Mouse (Mus musculus) small intestine, adult 2 months (tissue): ENCODE results near the gene Itsn2. TPM values are rescaled to one million over a fixed set of nuclear protein-coding genes. Genes with fewer than 3 reads are reported as not detected.

ENCODE experiments used
- H3K27ac ChIP-seq: fragments of 200-500 bp; 2 replicates; pipeline ENCODE4 v1.5.1; 2012; ENCODE audit warnings: low read depth, low read length, control low read depth, inconsistent platforms; ENCODE audit not compliant: insufficient read depth
- H3K27me3 ChIP-seq: fragments of 200-500 bp; 2 replicates; pipeline ENCODE4 v1.6.1; 2012; ENCODE audit warnings: mild to moderate bottlenecking, moderate library complexity, low read length, inconsistent platforms; ENCODE audit not compliant: control insufficient read depth, insufficient read depth
- H3K36me3 ChIP-seq: fragments of 200-500 bp; 2 replicates; pipeline ENCODE4 v1.6.1; 2012; ENCODE audit warnings: mild to moderate bottlenecking, low read length, control low read depth, inconsistent platforms; ENCODE audit not compliant: control insufficient read depth, insufficient read depth
- H3K4me1 ChIP-seq: fragments of 200-500 bp; 2 replicates; pipeline ENCODE4 v1.6.1; 2012; ENCODE audit warnings: low read length, inconsistent platforms, mixed read lengths; ENCODE audit not compliant: control insufficient read depth, insufficient read depth, insufficient read length
- H3K4me3 ChIP-seq: fragments of 200-500 bp; 2 replicates; pipeline ENCODE4 v1.5.1; 2012; ENCODE audit warnings: low read depth, mild to moderate bottlenecking, control low read depth, inconsistent platforms, low read length, moderate library complexity
- CTCF ChIP-seq: fragments of 200-500 bp; IDR thresholded peaks from 2 replicates; pipeline ENCODE4 v1.5.1; 2012; ENCODE audit warnings: low read depth, mild to moderate bottlenecking, control low read depth, inconsistent platforms, low read length, moderate library complexity, mixed read lengths; ENCODE audit not compliant: insufficient replicate concordance, insufficient read length; ENCODE audit errors: extremely low read depth
- POLR2A ChIP-seq: fragments of 200-500 bp; IDR thresholded peaks from 2 replicates; pipeline ENCODE4 v1.6.1; 2012; ENCODE audit warnings: low read depth, mild to moderate bottlenecking, control low read depth, inconsistent platforms, low read length, moderate library complexity
- WGBS: fragments of 180-500 bp; shearing (Covaris S2); methylation state at CpG from one replicate; pipeline ENCODE4 v1.1.7; 2018; 5-methylcytosine and 5-hydroxymethylcytosine counted together
- polyA plus RNA-seq: library from polyadenylated mRNA; depleted of rRNA; stranded (reverse); fragments of >200 nt; gene quantifications from 2 replicates; pipeline ENCODE4 v1.2.3, GENCODE M21; 2012

Itsn2 gene
- polyA plus RNA-seq, 1 experiment: 10.2 TPM

- Histone ChIP-seq H3K36me3 (no peaks in the 10 kb centered on the region), H3K4me3 (no peak overlapping the region), H3K27me3 (no peaks in the 10 kb centered on the region), H3K27ac (no peak overlapping the region), H3K4me1 (no peaks in the 10 kb centered on the region; the same call in 1 of the 2 replicates)
- 56% methylated on average over 17 of the region's 17 CpGs for WGBS
- TF ChIP-seq CTCF (peak; percentile 29; the same call in 1 of the 2 replicates), POLR2A (no peak)
Measured at GRCm38 (mm10) chr12:4719762-4720754, 127.6 kb downstream of the Itsn2 start.

GRCm38 (mm10) chr12:4729165-4729564, 136.7 kb downstream of the Itsn2 start:
- TF ChIP-seq POLR2A (no peak), CTCF (no peak)
- 92% methylated on average over 3 of the region's 3 CpGs for WGBS
- H3K27ac ChIP-seq: no peak overlapping the region
- no peaks in the 10 kb centered on the region for H3K27me3 ChIP-seq
- H3K4me1 ChIP-seq: no peaks in the 10 kb centered on the region
- no peak overlapping the region for H3K4me3 ChIP-seq
- no peaks in the 10 kb centered on the region for H3K36me3 ChIP-seq

DNA sequence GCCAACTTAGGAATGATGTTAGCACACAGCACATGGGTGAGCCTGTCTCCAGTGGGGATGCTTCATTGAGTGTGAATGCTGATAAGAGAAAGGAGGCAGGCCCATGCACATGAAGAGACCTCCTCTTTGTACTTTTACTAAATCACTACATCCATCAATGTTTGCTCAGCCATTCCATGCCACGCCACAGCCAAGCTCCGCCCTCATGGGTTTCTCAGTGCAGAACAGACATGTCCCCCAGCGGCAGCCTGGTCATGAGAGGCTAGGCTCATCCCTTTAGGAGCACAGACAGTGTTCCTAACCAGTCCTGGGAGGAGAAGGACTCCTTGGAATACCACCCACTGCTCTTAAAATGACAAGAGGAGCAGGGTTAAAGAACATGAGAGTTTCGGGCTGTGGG, 139.2 kb downstream of the Itsn2 start:
- Histone ChIP-seq H3K4me3 (no peak overlapping the region), H3K36me3 (no peaks in the 10 kb centered on the region), H3K27me3 (no peaks in the 10 kb centered on the region), H3K27ac (no peak overlapping the region), H3K4me1 (no peaks in the 10 kb centered on the region)
- WGBS: 54% methylated on average over 4 of the region's 4 CpGs
- TF ChIP-seq CTCF: no peak
- no peak for TF ChIP-seq POLR2A

GRCm38 (mm10) chr12:4732332-4732731, 139.9 kb downstream of the Itsn2 start:
- TF ChIP-seq POLR2A: no peak

DNA sequence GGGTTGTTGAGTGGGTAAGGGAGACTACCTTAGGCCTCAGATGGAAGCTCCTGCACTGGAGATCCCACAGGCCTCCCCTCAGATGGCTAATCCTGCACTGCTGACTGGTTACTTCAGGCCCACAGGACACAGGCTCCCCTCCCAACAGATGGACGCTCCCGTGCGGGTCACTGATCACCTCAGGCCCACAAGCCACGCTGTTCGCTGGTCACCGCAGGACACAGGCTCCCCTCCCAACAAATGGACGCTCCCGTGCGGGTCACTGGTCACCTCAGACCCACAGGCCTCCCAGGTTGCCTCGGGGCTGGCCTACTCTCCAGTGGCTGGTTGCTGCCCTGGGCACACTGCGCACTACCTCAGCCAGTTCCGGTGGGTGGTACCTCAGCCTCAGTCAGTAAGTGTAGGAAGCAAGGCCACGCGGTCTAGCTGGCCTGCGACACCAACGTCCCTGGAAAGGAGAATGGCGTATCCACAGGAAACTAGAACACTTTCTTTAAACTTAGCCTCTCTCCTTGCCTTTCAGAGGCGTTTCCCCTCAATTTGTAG, 145.7 kb downstream of the Itsn2 start, which contains the start of gene Fam228a:
Gene Fam228a, minus strand, starts transcription at position 400 of the 546 bp plus-strand sequence.
- H3K4me1 ChIP-seq: no peaks in the 10 kb centered on the region; the same call in 1 of the 2 replicates
- WGBS: 90% methylated on average over 18 of the region's 18 CpGs
- H3K36me3 ChIP-seq: no peaks in the 10 kb centered on the region
- no peak within 1 kb of the TSS for H3K27ac ChIP-seq
- H3K27me3 ChIP-seq: no peaks in the 10 kb centered on the region
- no peak for TF ChIP-seq CTCF
- no peak for TF ChIP-seq POLR2A
- H3K4me3 ChIP-seq: no peak within 1 kb of the TSS

More at GRCm38 (mm10) chr12:4732332-4732731, 139.9 kb downstream of the Itsn2 start:
- Histone ChIP-seq H3K4me1 (no peaks in the 10 kb centered on the region), H3K4me3 (no peak overlapping the region), H3K27ac (no peak overlapping the region), H3K36me3 (no peaks in the 10 kb centered on the region), H3K27me3 (no peaks in the 10 kb centered on the region)
- 50% methylated on average over 4 of the region's 4 CpGs for WGBS

DNA sequence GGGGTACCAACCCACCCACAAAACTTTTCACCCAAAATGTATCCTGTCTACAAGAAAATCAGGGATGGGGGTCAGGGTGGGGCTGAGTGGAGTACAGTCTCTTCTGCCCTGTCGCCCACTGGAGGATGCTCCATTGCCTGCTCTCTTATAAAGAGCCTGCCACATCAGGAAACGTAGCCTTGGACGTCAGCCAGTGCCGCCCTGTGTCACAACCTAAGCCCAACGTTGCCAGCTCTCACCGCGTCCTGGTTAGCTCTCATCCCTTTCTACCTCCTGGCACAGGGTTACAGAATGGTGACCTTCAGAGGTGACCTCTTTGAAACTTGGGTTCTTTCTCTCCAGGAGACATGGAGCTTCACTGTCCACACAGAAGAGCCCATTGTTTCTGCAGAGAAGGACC, 148.4 kb downstream of the Itsn2 start:
- 55% methylated on average over 7 of the region's 7 CpGs for WGBS
- TF ChIP-seq CTCF: no peak
- no peak for TF ChIP-seq POLR2A
- H3K4me3 ChIP-seq: no peak overlapping the region
- H3K4me1 ChIP-seq: no peaks in the 10 kb centered on the region; the same call in 1 of the 2 replicates
- H3K36me3 ChIP-seq: no peaks in the 10 kb centered on the region
- no peaks in the 10 kb centered on the region for H3K27me3 ChIP-seq
- H3K27ac ChIP-seq: no peak overlapping the region

DNA sequence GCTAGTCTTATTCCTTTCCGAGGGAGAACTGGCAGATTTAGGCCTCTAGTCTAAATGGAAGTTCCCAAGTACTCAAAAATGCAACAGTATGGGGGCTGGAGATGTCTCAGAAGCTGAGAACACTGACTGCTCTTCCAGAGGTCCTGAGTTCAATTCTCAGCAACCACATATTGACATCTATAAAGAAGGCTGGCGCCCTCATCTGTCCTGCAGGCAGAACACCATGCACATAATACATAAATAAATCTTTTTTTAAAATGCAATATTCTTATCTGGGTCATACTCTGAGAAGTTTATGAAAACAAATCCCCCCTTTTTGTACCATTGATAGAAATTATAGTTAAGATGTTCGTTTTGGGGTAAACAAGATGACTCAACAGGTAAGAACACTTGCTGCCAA, 149.7 kb downstream of the Itsn2 start:
- TF ChIP-seq POLR2A (no peak), CTCF (no peak)
- Histone ChIP-seq H3K36me3 (no peaks in the 10 kb centered on the region), H3K27ac (no peak overlapping the region), H3K4me3 (no peak overlapping the region), H3K4me1 (no peaks in the 10 kb centered on the region; the same call in 1 of the 2 replicates), H3K27me3 (no peaks in the 10 kb centered on the region)
- 87% methylated on average over 3 of the region's 3 CpGs for WGBS
